Mouse (Mus musculus): Measurements from ENCODE around the gene Rbm6.
A peak's percentile ranks its signal among the peaks of the same experiment; 100 is the strongest.

The Rbm6 gene

DNA sequence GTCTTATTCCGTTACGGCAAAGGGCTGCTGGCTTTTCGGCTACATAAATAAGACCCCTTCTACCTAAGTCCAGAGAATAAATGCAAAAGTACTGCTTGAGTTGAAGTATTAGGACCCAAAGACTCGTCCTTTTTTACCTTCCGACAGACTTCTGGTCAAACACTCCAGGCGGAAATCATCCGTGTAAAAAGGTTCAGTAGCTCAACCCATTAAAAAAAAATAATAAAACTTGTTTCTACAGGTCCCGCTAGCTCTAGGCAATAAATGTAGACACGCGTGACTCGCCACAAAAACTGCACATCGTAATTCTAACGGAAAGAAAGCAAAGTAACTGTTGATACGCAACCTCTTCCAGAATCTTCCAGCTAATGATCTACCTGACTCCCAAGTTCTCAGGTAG, at the start of gene Rbm6:
Gene Rbm6, minus strand, starts transcription at position 101 of the 400 bp plus-strand sequence.
- DNase-seq: no peak

DNA sequence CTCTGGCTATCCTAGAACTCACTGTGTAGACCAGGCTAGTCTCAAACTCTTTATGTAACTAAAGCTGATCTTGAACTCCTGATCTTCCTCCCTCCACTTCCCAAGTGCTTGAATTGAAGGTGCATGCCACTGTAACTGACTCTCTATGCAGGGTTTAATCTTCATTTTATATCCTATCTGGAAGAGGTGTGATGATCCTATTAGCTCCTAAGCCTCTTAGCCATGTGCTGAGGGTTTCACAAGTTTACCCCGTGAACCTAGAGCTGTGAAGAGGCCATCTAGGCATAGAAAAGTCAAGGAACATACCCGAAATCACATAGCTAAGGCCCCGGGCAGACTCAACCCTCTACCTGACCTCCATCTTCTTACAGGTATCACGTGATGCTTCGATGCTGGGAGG, 46.4 kb upstream of the Rbm6 start:
- no peak for DNase-seq

DNA sequence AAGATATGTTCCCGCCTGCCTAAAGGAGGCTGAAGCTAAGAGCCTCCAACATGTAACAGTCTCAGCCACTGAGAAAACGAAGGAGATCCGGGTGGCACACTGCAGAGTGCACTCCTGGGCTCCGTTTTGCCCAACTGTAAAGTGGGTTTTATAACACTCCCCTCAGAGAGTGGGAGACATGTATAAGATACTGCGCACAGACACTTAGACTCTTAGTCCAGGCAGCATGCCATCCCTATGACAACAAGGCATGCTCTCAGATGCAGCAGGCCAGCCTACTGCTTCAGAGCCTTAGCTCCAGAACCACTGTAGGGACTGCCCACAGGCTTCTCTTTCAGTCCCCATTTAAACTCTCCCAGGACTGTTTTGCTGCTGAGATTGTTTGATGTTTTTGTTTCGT, 45.8 kb upstream of the Rbm6 start:
- no peak for DNase-seq

DNA sequence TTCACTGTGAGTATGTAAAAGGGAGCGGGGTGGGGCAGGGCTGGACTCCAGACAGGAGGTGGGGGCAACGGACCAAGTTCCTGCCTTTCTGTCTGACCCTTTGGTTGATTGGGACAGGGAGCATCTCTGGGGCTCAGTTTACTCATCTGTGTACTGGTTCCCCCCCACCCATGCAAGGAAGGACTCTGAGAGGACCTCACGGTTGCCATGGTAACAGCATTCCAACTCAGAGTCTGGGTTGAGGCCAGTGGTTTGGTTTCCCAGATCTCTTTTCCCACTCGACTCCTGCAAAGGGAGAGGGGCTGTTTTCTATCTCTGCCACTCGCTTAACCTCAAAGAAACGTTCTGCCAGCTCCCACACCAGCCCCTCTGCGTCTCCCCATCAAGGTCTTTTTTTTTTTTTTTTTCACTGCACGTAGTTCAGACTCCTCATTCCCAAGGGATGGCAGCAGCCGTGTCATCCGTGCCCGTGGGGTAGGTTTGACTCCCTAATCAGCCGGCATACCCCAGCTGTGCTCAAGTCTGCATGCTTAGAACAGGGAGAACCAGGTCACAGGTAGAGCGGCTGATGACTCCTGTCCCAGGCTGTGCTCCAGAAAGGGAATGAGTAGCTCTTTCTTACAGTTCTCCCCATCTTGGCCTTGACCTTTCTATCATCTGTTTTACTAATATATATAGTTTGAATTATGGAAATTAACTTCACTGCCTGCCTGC, 45.0 kb upstream of the Rbm6 start:
- DNase-seq: no peak

DNA sequence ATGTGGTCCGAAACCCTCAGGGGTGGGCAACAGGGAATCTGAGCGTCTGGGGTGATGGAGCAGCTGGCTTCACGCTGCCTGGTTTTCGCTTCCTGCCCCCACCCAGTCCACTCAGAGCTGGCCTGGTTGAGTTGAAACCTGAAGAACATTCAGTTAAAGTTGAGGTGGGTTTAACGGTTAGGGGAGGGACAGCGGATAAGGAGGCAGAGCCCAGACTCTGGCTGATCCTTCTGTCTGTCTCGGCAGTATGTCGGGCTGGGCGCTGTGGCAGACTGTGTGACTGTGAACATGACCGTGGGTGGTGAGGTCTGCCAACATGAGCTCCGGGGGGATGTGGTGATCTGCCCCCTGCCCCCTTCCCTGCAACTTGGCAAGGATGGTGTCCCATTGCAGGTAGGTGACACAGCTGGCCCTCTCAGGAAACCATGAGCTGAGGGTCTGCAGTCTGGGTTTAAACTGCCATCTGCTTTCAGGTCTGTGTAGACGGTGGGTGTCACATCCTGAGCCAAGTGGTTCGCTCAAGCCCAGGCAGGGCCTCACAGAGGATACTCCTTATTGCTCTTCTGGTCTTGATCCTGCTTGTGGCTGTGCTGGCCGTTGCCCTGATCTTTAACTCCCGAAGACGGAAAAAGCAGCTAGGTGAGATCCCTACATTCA, 41.9 kb upstream of the Rbm6 start:
- no peak for DNase-seq

DNA sequence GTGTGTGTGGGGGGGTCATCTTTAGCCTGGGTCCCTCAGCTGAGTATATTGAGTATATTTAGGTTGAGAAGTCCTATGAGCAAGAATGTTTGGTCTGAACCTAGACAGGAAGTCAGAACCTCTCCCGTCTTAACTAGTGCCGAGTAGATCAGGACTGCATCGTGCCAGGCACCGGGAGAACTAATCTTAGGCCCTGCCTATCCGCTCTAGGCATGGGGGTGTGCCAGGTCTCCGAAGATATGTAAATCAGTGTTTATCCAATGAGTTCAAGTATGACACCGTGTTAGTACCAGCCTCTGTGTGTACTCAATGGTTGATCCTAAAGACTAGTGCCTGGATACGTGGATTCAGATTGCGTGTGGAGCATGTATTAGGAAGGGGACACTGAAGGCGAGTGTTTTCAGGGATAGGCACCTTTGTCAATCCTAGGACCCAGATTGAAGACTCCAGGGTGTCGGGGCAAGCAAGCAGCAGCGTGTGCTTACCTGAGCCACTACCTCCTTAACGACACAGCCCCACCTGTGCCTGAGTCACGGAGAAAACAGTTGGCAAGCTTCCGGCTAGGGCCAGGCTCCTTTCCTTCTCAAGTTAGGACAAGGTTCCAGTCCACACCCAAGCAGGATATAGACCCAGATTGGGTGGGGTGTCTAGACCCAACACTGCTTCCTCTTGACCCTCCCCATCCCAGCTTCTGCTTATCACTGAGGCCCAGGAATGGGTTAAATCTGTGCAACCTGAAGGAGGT, 37.2 kb upstream of the Rbm6 start:
- no peak for DNase-seq

DNA sequence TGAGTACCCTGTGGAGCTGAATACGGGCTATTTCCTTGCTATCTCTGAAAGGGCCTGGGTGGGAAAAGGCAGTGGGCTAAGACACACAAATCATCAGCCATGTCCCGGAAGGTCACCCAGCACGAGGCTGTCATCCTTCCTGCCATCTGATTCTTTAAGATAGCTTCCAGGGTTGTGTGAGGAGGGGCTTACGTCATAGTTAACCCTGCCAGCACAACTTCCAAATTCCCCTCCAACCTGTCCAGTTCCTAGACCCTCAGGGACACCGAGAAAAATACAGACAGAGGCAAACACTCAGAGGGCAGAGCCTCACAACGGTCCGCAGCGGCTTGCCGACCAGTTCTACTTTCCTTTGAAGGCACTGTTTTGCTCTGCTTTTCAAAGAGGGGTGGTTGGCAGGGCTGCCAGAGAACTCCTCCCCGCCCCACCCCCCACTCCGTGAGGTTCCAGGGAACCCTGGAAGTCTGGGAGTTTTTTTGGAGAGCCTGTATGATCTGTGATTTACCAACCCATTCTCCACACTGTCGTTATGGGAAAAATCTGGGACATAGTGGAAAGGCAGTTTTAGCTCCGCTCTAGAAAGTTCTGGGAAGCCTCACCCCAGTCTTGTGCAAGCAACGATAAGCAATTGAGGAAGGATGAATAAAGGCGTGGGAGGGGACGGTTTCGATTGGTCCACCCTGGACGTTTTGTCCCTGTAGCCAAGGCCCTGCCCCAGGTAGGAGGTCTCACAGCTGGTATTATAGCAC, 35.5 kb upstream of the Rbm6 start:
- DNase-seq: no peak

DNA sequence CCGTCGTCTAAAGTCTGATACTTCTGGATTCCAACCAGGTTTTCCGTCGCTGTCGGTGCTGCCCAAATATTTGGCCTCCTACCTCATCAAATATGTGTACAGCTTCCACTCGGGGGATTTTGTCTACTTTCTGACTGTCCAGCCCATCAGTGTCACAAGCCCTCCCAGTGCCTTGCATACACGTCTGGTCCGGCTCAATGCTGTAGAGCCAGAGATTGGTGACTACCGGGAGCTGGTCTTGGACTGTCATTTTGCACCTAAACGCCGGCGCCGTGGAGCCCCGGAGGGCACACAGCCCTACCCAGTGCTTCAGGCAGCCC, 34.7 kb upstream of the Rbm6 start:
- no peak for DNase-seq

DNA sequence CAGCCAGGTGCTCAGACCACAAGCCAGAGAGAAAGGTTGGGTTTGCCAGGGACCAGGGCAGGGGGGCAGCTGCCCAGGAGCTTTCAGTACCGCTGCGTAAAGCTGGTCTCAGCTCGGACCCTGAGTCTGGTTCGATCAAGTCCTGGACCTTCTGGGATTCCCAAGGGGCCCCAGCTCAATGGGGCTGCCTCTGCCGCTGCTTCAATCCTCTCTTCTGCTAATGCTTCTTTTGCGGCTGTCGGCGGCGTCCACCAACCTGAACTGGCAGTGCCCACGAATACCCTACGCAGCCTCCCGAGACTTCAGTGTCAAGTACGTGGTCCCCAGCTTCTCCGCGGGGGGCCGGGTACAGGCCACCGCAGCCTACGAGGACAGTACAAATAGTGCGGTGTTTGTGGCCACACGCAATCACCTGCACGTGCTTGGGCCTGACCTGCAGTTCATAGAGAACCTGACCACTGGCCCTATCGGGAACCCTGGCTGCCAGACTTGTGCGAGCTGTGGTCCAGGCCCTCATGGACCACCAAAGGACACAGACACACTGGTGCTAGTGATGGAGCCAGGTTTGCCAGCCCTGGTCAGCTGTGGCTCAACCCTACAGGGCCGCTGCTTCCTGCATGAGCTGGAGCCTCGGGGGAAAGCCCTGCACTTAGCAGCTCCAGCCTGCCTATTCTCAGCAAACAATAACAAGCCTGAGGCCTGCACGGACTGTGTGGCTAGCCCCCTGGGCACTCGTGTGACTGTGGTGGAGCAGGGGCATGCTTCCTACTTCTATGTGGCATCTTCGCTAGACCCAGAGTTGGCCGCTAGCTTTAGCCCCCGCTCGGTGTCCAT, 34.1 kb upstream of the Rbm6 start:
- DNase-seq: no peak

DNA sequence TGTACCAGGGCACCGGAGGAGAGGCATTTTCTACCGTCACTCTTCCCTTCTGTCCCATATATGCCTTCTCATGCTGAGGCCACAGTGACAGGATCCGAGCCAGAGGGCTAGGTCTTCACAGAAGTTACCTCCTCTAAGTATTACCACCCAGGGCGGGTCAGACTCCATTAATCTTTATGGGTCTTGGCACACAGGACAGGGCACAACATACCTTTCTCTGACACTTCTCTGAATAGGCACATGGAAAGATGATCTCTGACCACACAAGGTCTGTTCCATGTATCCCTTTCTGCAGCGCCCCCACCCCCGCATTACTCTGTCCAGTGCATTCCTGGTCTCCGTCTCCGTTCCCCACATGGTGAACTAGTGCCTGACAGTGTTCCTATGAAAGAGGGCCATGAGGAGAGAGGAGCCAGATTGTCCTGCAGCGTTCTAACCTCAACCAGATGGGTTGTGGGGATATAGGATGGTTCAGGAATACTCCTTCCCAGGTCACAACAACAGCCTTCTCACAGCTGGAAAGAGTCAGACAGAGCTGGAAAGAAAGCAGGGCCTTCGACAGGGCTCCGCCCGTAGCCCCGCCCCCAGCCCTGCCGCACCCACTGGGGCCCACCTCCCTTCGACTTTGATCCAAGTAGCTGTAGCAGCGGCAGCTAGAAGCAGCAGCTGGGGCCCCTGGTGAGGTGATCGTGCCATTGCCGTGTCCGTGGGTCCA, 33.4 kb upstream of the Rbm6 start, which contains the start of gene Mst1r:
Gene Mst1r, plus strand, starts transcription at position 622 of the 715 bp plus-strand sequence.
- DNase-seq: peak; percentile 32

DNA sequence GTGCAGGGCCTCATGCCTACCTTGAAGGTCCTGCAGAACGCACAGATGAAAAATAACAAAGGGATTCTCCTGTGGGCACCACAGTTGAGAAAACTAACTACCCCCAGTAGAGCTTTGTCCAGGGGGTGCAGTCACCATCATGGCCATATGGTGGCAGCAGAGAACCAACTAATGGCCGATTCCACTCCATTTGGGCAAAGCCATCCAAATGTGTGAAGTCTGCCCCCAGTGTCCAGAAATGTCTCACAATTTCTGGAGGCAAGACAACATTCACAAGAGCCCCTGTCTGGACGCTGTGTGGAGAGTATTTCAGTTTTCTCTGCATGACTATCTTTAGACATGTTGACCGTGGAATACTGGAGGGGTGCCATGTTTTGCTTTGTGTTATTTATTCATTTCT, 31.7 kb upstream of the Rbm6 start:
- peak; percentile 84 for DNase-seq

DNA sequence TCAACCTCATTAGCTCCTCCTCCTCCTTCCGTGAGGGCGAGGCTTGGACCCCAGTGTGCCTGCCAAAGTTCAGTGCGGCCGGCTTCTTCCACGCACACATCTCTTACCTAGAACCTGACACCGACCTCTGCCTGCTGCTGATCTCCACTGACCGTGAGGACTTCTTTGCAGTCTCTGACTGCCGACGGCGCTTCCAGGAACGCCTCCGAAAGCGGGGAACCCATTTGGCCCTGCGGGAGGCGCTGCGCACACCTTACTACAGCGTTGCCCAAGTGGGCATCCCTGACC, 28.5 kb upstream of the Rbm6 start:
- no peak for DNase-seq

DNA sequence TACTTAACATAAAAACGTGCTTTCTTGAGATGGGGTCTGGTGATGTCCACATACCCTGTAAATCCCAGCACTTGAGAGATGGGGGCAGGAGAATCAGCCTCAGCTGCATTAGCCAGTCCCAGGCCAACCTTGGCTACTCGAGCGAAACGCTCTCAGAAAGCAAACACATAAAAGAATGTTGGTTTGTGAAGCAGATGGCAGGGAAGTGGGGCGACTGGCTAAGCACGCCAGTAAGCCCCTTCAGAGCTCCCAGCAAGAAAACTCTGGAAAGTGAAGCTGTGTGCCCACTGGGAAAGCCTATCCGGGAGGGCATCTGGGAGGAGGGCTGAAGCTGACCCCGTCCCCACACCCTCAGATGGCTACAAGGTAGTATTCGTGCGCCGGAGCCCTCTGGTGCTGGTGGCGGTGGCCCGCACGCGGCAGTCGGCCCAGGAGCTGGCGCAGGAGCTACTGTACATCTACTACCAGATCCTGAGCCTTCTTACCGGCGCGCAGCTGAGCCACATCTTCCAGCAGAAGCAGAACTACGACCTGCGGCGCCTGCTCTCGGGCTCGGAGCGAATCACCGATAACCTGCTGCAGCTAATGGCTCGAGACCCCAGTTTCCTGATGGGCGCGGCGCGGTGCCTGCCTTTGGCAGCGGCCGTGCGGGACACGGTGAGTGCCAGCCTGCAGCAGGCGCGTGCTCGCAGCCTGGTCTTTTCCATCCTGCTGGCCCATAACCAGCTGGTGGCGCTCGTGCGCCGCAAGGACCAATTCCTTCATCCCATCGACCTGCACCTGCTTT, 28.0 kb upstream of the Rbm6 start:
- peak; percentile 95 for DNase-seq

DNA sequence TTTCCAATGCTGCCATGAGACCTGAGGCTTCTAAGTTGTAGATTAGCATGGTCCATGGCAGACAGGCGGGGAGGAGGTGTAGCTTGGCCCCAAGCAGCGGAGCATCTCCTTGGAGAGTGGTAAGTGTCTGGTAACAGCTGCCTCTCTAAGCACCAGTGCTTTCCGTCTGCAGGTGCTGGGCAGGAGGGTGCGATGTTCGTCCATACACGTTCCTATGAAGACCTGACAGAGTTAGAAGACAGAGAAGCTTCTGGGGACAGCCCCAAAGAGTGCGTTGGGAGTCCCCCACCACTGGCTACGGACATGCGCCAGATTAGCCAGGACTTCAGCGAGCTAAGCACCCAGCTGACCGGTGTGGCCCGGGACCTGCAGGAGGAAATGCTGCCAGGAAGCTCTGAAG, 26.8 kb upstream of the Rbm6 start:
- peak; percentile 43 for DNase-seq

DNA sequence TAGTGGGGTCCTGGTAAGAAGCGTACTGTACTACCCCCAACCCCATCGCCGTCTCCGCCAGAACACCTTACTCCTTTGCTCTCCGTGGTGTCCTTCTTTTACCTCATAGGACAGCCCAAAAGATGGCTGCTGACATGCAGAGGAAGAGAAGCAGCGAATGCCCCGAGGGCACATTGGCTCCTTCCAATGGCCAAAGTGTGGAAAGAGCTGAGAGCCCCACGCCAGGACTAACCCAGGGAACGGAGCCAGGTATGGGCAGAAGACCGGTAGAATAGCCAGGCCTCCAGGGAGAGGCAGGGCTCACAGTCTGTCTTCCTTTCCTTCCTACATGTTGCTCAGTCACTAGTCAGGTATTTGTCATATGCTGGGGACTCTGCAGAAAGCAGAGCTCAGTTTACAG, 25.5 kb upstream of the Rbm6 start:
- no peak for DNase-seq

DNA sequence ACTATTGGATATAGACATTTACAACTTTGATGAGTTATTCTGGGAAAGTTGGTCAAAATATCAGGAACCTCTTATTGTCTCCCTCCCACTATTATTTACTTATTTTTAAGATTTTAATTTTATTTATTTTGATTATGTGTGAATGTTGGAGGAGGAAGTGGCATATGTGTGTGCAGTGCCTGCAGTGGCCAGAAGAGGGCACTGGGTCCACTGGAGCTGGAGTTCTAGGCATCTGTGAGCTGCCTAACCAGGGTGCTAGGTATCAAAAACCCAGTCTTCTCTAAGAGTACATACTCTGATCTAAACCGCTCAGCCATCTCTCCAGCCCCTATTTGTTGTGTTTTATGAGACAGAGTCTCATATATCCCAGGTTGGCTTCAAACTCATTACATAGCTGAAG, 18.0 kb upstream of the Rbm6 start:
- no peak for DNase-seq

DNA sequence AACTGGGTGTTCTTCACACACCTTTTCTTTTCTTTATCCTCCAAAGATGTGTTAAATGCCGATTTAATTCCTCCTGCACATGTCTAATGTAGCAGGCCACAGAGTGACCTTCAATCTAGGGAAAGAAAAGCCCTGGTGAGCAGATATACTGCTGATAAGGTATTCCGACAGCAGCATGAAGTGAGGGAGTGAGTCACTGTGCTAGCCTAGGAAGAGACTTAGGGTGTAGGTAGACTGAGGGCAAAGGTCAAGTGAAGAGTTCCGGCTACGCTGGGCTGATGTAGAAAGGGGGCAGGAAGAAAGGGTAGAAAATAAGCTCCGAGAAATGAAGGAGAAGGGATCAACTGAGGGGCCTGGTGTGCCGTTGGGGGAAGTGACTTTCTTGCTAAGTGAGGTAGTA, 17.2 kb upstream of the Rbm6 start:
- DNase-seq: no peak

DNA sequence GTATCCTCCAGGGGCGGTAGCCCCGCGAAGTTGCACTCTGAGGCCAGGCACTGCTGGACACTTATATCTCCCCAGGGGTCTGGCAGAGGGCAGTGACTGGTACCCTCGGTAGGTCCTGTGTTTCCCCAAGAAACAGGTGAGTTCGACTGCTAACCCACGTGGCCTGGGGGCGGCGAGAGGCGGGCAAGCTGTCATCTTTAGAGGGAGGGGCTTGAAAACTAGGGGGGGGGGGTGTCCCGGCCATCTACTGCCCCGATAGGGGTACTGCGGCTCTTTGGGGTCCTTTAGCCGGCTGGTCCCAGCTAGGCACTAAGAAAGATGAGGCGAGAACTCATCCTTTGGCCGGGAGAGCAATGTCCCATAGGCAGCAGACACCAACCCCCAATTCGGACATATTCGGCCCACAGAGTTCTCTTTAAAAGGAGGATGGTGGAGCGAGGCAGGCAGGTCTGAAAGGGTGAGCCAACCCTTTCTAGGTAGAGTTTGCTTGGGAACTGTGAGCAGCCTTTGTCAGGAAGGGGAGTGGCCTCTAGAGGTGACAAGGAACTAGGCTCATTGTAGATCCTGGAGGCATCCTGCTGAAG, 15.3 kb upstream of the Rbm6 start:
- peak; percentile 62 for DNase-seq

DNA sequence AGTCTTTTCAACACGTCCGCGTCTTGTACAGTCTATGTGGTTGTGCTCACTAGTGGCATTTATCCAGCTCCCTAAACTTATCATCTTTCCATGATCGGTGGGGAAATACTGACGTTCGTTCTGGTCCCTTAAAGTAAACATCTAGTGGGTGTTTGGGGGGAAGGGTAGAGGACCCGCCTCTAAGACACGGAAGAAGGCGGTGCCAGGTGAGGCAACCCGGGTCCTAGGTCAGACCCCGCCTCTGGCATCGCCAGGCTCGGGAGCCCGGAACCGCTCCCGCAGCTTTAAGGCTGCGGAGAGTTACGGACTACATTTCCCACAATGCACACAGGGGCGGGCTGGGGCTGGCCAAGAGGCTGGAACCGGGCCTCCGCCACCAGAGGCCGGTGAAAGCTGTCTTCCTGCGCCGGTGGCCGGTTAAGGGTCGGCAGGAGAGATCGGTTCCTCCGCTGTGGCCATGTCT, 14.8 kb upstream of the Rbm6 start, which contains the start of gene Mon1a:
Gene Mon1a, plus strand, starts transcription at position 348 of the 463 bp plus-strand sequence.
- DNase-seq: peak; percentile 95

DNA sequence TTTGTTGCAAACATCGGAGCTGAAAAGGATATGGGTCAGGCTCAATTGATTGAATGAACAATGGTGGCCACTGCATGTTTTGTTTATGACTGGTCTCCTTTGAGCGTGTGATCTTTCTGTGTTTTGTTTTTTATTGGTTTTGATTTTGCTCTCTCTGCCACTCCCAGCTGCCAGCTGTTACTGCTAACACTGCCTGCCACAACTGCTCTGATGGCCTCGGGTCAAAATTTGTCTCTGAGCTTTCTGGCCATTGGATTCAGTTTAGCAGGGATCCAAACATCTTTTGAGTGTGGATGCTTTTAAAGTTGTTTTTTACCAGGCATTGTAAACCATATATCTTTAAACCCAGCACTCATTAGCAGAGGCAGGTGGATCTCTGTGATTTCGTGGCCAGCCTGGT, 7.4 kb upstream of the Rbm6 start:
- no peak for DNase-seq

Measured in cerebellum, adult 9-11 months (tissue).